Mouse (Mus musculus) stomach, embryonic 15.5 days (tissue): ENCODE data around the gene 2610318N02Rik. TPM values are rescaled to one million over a fixed set of nuclear protein-coding genes. Genes with fewer than 3 reads are reported as not detected.
"Not testable (repeated sequence)": the region's sequence is repeated elsewhere in the genome, so short reads cannot be mapped to it uniquely, and the experiment has no call there.

Source experiments
- ATAC-seq: fragments of 200-750 bp; cut with Nextera tagmentation; 2 replicates; pipeline ENCODE4 v1.8.0; 2017; ENCODE audit warnings: low read depth, moderate number of reproducible peaks, moderate TSS enrichment; ENCODE audit not compliant: insufficient read depth, low FRiP score
- H3K27ac ChIP-seq: fragments of 300-500 bp; sonication (generic); 2 replicates; pipeline ENCODE4 v1.5.1; 2015; ENCODE audit warnings: mild to moderate bottlenecking, inconsistent platforms
- H3K27me3 ChIP-seq: fragments of 300-500 bp; sonication (generic); replicated peaks from 2 replicates; pipeline ENCODE4 v1.6.1; 2015; ENCODE audit warnings: inconsistent platforms
- H3K36me3 ChIP-seq: fragments of 300-500 bp; sonication (generic); 2 replicates; pipeline ENCODE4 v1.6.1; 2015; ENCODE audit warnings: inconsistent platforms
- H3K4me1 ChIP-seq: fragments of 300-500 bp; sonication (generic); 2 replicates; pipeline ENCODE4 v1.6.1; 2015; ENCODE audit warnings: inconsistent platforms
- H3K4me2 ChIP-seq: fragments of 300-500 bp; sonication (generic); 2 replicates; pipeline ENCODE4 v1.6.1; 2015; ENCODE audit warnings: mild to moderate bottlenecking, inconsistent platforms
- H3K4me3 ChIP-seq: fragments of 300-500 bp; sonication (generic); replicated peaks from 2 replicates; pipeline ENCODE4 v1.5.1; 2015; ENCODE audit warnings: inconsistent platforms
- H3K9ac ChIP-seq: fragments of 300-500 bp; sonication (generic); 2 replicates; pipeline ENCODE4 v1.6.1; 2015; ENCODE audit warnings: inconsistent platforms
- H3K9me3 ChIP-seq: fragments of 300-500 bp; sonication (generic); 2 replicates; pipeline ENCODE4 v1.6.1; 2016; ENCODE audit warnings: inconsistent platforms
- WGBS: fragments of 180-500 bp; shearing (Covaris S2); methylation state at CpG from one replicate; pipeline ENCODE4 v1.1.7; 2015; 5-methylcytosine and 5-hydroxymethylcytosine counted together
- polyA plus RNA-seq: library from polyadenylated mRNA; unstranded; fragments of >200 nt; fragmentation: Nextera tagmentation; extraction: Ambion mirVana; gene quantifications from 2 replicates; pipeline ENCODE4 v1.2.1, GENCODE M21; 2015

Gene 2610318N02Rik
- 23.5 and 34.5 TPM in 2 replicates for polyA plus RNA-seq

DNA sequence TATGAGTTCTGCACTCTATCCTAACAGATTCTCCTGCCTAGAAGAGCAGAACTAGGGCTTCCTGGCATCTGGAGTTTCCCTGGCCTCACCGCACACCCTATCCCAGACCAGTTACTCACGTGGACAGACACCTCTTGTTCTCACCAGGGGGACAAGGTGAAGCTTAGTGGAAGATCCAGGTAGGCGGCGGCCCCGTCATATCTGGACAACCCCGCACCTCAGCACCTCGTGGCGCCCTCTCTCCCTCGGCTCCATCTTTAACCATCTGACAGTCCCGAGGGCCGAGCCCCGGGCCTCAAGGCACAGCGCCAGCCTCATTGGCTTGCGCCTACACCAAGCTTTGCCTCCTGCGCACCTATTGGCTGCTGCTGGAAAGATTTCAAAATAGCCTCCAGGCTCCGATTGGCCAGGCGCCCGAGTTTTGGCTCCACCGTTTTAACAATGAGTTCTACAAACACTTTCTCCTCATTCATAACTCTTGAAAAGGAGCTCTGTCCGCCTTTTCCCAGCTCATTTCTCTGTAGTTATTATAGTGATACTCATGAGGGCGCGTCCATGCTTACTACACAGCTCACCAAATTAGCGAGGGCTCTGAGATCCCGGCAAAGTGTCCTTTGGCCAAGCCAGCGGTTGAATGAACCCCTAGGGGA, at the start of gene 2610318N02Rik:
Gene 2610318N02Rik, minus strand, starts transcription at position 297 of the 650 bp plus-strand sequence.
- Histone ChIP-seq H3K27ac (peak within 1 kb of the TSS; percentile 32; the same call in 1 of the 2 replicates), H3K27me3 (no peaks in the 10 kb centered on the region), H3K9me3 (no peaks in the 10 kb centered on the region), H3K36me3 (peaks cover 5% of the 10 kb centered on the region), H3K4me1 (peaks cover 16% of the 10 kb centered on the region), H3K9ac (peak within 1 kb of the TSS; percentile 33; the same call in 1 of the 2 replicates), H3K4me2 (peak within 1 kb of the TSS; percentile 77), H3K4me3 (peak within 1 kb of the TSS; percentile 52)
- WGBS, result under 1% methylated on average over 25 of the region's 25 CpGs
- peak; percentile 95 for ATAC-seq

DNA sequence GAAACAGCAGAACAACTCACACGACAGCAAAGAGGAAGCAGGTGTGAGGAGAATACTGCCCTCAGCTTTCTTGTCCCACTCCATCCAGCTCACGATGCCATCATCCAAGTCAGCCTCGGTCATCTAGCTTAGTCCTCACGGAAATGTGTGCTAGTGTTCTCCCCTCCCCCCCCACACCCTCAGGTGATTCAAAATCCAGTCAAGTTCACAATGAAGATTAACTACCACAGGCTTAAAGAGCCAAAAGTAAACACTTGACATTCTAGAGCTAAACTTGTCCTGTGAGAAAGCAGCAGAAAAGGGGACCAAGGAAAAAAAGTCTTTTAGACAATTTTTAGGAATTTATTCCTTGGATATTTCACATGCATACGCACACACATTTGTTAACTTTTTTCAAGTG, 43.1 kb upstream of the 2610318N02Rik start:
- no peak overlapping the region for H3K4me3 ChIP-seq
- no peaks in the 10 kb centered on the region for H3K27me3 ChIP-seq
- H3K36me3 ChIP-seq, result peaks cover 12% of the 10 kb centered on the region
- no peaks in the 10 kb centered on the region for H3K4me1 ChIP-seq
- no peak for ATAC-seq
- H3K27ac ChIP-seq, result no peak overlapping the region
- no peak overlapping the region for H3K9ac ChIP-seq
- WGBS, result 82% methylated on average over 5 of the region's 5 CpGs
- H3K9me3 ChIP-seq, result no peaks in the 10 kb centered on the region
- no peak overlapping the region for H3K4me2 ChIP-seq

DNA sequence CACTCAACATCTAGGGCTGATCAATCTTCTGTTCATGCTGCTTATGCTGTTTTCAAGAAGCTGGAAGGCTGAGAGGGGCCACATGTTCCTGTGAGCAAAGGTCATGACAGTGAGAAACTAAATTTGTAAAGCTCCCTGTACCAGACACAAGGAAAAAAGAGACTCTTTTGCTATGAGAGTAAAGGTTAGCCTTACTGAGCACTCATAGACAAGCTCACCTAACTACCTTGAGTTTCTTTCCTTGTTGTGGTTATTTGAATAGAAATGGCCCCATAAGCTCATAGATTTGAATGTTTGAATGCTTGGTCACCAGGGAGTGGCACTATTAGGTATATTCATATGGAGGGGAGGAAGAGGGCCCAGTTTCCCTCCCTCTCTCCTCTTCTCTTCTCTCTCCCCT, 42.2 kb upstream of the 2610318N02Rik start:
- Histone ChIP-seq H3K36me3 (peaks cover 13% of the 10 kb centered on the region), H3K27ac (no peak overlapping the region), H3K4me3 (no peak overlapping the region), H3K4me2 (no peak overlapping the region), H3K4me1 (no peaks in the 10 kb centered on the region), H3K9me3 (no peaks in the 10 kb centered on the region), H3K27me3 (no peaks in the 10 kb centered on the region), H3K9ac (no peak overlapping the region)
- ATAC-seq, result no peak

GRCm38 (mm10) chr16:17165478-17165877, 40.5 kb upstream of the 2610318N02Rik start:
- H3K27me3 ChIP-seq, ATAC-seq, H3K9ac ChIP-seq, H3K4me2 ChIP-seq, H3K9me3 ChIP-seq, H3K27ac ChIP-seq, H3K4me1 ChIP-seq, H3K4me3 ChIP-seq: not testable (repeated sequence)
- 79% methylated on average over 1 of the region's 1 CpGs for WGBS
- H3K36me3 ChIP-seq, result peaks cover 15% of the 10 kb centered on the region; the same call in 1 of the 2 replicates

- Histone ChIP-seq H3K9ac (no peak overlapping the region), H3K27ac (no peak overlapping the region), H3K4me1 (no peaks in the 10 kb centered on the region), H3K27me3 (no peaks in the 10 kb centered on the region), H3K4me2 (no peak overlapping the region), H3K36me3 (peaks cover 50% of the 10 kb centered on the region), H3K9me3 (no peaks in the 10 kb centered on the region), H3K4me3 (no peak overlapping the region)
- no peak for ATAC-seq
- 81% methylated on average over 2 of the region's 2 CpGs for WGBS
These were observed 29.4 kb upstream of the 2610318N02Rik start for GRCm38 (mm10) chr16:17154346-17154745.

GRCm38 (mm10) chr16:17151874-17152273, 26.9 kb upstream of the 2610318N02Rik start:
- peaks cover 34% of the 10 kb centered on the region for H3K36me3 ChIP-seq
- no peak overlapping the region for H3K9ac ChIP-seq
- no peak overlapping the region for H3K4me3 ChIP-seq
- no peak overlapping the region for H3K4me2 ChIP-seq
- peaks cover 12% of the 10 kb centered on the region for H3K4me1 ChIP-seq
- no peak overlapping the region for H3K27ac ChIP-seq
- no peaks in the 10 kb centered on the region for H3K27me3 ChIP-seq
- ATAC-seq, result no peak
- WGBS, result 93% methylated on average over 4 of the region's 4 CpGs
- no peaks in the 10 kb centered on the region for H3K9me3 ChIP-seq

- Histone ChIP-seq H3K36me3 (peaks cover 34% of the 10 kb centered on the region), H3K9ac (no peak overlapping the region), H3K4me2 (no peak overlapping the region), H3K4me3 (no peak overlapping the region), H3K27me3 (no peaks in the 10 kb centered on the region), H3K9me3 (no peaks in the 10 kb centered on the region), H3K4me1 (peaks cover 12% of the 10 kb centered on the region), H3K27ac (peak overlapping the region; percentile 26; the same call in 1 of the 2 replicates)
- no peak for ATAC-seq
- 82% methylated on average over 7 of the region's 7 CpGs for WGBS
These were observed 25.7 kb upstream of the 2610318N02Rik start for GRCm38 (mm10) chr16:17150520-17151258.

DNA sequence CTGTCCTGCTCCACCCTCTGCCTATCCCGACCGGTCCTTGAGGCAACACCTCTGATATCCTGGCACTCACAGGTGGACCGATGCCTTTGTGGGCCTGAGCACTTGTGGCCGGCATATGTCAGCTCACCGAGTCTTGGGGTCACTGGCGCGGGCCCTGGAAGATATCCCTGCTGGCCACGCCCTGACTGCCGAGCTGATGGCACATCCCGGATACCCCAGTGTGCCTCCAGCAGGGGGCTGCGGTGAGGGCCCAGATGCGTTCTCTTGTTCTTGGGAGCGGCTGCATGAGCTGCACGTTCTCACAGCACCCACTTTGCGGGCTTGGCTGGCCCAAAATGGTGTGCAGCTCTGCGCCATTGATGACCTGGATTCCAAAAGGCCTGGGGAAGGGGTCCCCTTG, 23.1 kb upstream of the 2610318N02Rik start:
- ATAC-seq, result no peak
- 13% methylated on average over 16 of the region's 16 CpGs for WGBS
- peak overlapping the region; percentile 100 for H3K4me2 ChIP-seq
- H3K27me3 ChIP-seq, result no peaks in the 10 kb centered on the region
- H3K9me3 ChIP-seq, result no peaks in the 10 kb centered on the region
- peaks cover 23% of the 10 kb centered on the region for H3K36me3 ChIP-seq
- peaks cover 12% of the 10 kb centered on the region for H3K4me1 ChIP-seq
- H3K4me3 ChIP-seq, result peak overlapping the region; percentile 63
- no peak overlapping the region for H3K27ac ChIP-seq
- H3K9ac ChIP-seq, result no peak overlapping the region

GRCm38 (mm10) chr16:17147391-17147929, 22.5 kb upstream of the 2610318N02Rik start:
- Histone ChIP-seq H3K9ac (peak overlapping the region; percentile 48), H3K4me1 (peaks cover 12% of the 10 kb centered on the region), H3K4me2 (peak overlapping the region; percentile 100), H3K36me3 (peaks cover 16% of the 10 kb centered on the region), H3K27me3 (no peaks in the 10 kb centered on the region), H3K27ac (peak overlapping the region; percentile 35; the same call in 1 of the 2 replicates), H3K4me3 (peak overlapping the region; percentile 63), H3K9me3 (no peaks in the 10 kb centered on the region)
- 1% methylated on average over 41 of the region's 41 CpGs for WGBS
- ATAC-seq, result peak; percentile 23; the same call in 1 of the 2 replicates

DNA sequence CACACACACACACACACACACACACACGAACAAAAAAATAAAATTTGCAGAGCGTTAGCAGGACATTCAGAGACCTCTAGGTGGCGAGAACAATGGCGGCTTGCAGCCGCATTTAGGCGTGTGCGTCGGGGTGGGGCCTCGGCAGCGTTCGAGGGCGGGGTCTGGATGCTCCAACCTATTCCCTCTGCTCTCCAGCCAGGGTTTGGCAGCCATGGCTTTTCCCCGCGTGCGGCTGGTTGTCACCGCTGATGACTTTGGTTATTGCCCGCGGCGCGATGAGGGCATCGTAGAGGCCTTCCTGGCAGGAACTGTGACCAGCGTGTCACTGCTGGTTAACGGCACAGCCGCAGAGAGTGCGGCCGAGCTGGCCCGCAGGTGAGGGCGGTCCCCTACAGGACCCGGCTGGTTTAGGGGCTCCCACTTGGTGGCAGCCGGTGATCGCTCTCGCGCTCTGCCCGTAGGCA, 21.8 kb upstream of the 2610318N02Rik start, which contains the start of gene Ccdc116:
Gene Ccdc116, minus strand, starts transcription at position 458 of the 464 bp plus-strand sequence.
- Histone ChIP-seq H3K4me2 (peak within 1 kb of the TSS; percentile 100), H3K4me3 (peak within 1 kb of the TSS; percentile 63), H3K9me3 (no peaks in the 10 kb centered on the region), H3K4me1 (peaks cover 12% of the 10 kb centered on the region), H3K27ac (peak within 1 kb of the TSS; percentile 35; the same call in 1 of the 2 replicates), H3K36me3 (peaks cover 10% of the 10 kb centered on the region; the same call in 1 of the 2 replicates), H3K27me3 (no peaks in the 10 kb centered on the region), H3K9ac (peak within 1 kb of the TSS; percentile 48)
- under 1% methylated on average over 34 of the region's 34 CpGs for WGBS
- peak; percentile 63; the same call in 1 of the 2 replicates for ATAC-seq

- Histone ChIP-seq H3K4me1 (peaks cover 12% of the 10 kb centered on the region), H3K27ac (no peak within 1 kb of the TSS), H3K4me3 (no peak within 1 kb of the TSS), H3K4me2 (no peak within 1 kb of the TSS), H3K9me3 (no peaks in the 10 kb centered on the region), H3K9ac (no peak within 1 kb of the TSS), H3K36me3 (no peaks in the 10 kb centered on the region), H3K27me3 (no peaks in the 10 kb centered on the region)
- ATAC-seq, result no peak
- WGBS, result 23% methylated on average over 7 of the region's 7 CpGs
These were observed 19.4 kb upstream of the 2610318N02Rik start, which contains the start of gene Ydjc for GRCm38 (mm10) chr16:17144339-17144738. Gene Ydjc (plus strand): TSS chr16:17144621.
